Mouse (Mus musculus): ENCODE data around the gene Ceacam18. TPM values are rescaled to one million over a fixed set of nuclear protein-coding genes. Genes with fewer than 3 reads are reported as not detected.

Gene Ceacam18
- polyA plus RNA-seq, 1 experiment = not detected

DNA sequence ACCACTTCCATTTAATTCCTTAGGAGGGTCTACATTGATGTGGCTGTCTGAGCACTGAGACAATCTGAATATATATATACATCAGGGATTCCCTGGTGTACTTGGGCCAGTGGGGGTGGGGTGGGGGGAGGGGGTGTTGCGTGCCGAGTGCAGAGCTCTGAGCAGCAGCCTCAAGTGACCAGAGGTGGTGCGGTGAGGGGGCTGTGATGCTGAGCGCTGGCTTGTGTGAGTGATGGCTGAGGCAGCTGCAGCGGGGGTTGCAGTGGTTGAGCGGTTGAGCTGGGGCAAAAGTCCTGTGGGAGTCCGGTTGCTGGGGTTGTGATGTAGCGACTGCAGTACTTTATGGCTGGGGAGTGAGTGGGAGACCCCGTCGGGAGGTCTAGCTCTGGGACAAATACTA is 10.7 kb upstream of the Ceacam18 start:
- TF ChIP-seq POLR2A (IDR thresholded peaks at IDR 0.05; ENCODE audit: insufficient read depth, low read depth, low read length) (no peak), CTCF (IDR thresholded peaks at IDR 0.05; ENCODE audit: insufficient read depth, low read depth, low read length) (no peak)
- WGBS = 18% methylated on average over 10 of the region's 10 CpGs
- Histone ChIP-seq H3K27ac (ENCODE audit: insufficient read depth, low read depth, low read length) (no peak overlapping the region), H3K4me1 (ENCODE audit: control insufficient read depth, insufficient read depth, low read length) (no peaks in the 10 kb centered on the region), H3K4me3 (ENCODE audit: insufficient read depth, low read depth, low read length) (no peak overlapping the region)

DNA sequence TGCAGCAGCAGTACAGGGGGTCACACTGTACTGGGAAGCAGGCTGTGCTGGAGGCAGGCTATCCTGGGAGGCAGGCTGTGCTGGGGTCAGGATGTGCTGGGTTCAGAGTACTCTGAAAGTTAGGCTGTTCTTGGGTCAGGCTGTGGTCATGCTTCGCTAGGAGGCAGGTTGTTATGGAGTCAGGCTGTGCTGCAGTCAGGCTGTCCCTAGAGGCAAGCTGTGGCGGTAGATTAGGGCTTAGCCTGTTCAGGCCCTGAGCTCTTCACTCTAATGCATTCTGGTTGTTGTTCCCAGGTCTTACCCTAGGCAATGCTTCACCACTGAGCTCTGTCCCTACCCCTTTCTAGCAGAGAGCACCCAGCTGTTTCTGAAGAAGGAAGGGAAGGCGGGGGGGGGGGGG is 9.4 kb upstream of the Ceacam18 start:
- no peaks in the 10 kb centered on the region for H3K4me1 ChIP-seq (ENCODE audit: control insufficient read depth, insufficient read depth, low read length)
- H3K4me3 ChIP-seq (ENCODE audit: insufficient read depth, low read depth, low read length) = no peak overlapping the region
- TF ChIP-seq POLR2A (IDR thresholded peaks at IDR 0.05; ENCODE audit: insufficient read depth, low read depth, low read length) (no peak), CTCF (IDR thresholded peaks at IDR 0.05; ENCODE audit: insufficient read depth, low read depth, low read length) (no peak)
- 58% methylated on average over 3 of the region's 3 CpGs for WGBS
- H3K27ac ChIP-seq (ENCODE audit: insufficient read depth, low read depth, low read length) = no peak overlapping the region

DNA sequence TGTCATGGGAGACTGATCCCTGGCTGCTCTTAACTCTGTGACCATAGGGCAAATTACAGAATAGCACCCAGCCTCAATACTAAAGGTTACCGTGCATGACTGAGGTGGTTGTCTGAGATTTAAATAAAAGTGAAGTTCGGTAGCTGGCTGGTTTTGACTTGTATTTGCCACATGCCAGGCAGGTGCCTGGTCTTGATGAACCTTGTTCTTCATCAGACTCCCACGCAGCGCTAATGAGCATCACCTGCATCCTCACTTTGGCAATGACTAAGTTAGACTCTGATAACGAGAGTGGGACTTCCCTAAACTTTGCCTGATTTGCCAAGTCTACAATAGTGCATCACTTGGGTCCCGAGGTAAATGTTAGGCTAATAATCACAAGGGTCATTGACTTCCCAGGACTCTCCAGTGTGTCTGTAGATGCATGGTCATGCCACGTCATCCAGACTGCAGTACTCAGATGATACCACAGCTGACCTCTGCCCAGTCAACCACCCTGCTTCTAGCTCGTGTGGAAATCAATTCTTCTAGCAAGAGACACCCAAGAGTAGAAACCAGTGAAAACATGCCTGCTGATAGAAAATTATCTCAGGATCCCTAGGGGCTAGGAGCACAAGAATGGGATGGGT is 8.6 kb upstream of the Ceacam18 start:
- Histone ChIP-seq H3K4me1 (ENCODE audit: control insufficient read depth, insufficient read depth, low read length) (no peaks in the 10 kb centered on the region), H3K4me3 (ENCODE audit: insufficient read depth, low read depth, low read length) (no peak overlapping the region), H3K27ac (ENCODE audit: insufficient read depth, low read depth, low read length) (no peak overlapping the region)
- TF ChIP-seq CTCF (IDR thresholded peaks at IDR 0.05; ENCODE audit: insufficient read depth, low read depth, low read length) (no peak), POLR2A (IDR thresholded peaks at IDR 0.05; ENCODE audit: insufficient read depth, low read depth, low read length) (no peak)
- WGBS = 79% methylated on average over 8 of the region's 8 CpGs

DNA sequence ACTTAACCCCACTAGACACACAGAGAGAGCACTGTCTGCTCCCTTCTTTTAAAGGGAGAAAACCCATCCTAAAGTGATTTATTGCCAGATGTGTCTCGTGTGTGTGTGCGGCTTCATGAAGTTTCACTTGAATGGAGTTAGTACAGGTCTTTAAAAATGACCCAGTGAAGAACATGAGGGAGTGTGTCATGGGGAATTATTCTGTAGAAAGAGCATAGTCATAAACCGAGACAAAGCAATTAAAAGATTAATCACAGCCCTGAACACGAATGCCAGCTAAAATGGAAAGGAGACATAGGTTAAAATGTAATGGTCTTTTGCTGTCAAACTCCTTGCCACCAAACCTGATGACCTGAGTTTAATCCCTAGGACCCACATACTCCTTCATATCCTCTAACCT is 567 bp upstream of the Ceacam18 start:
- H3K4me3 ChIP-seq (ENCODE audit: insufficient read depth, low read depth, low read length) = no peak overlapping the region
- WGBS = 72% methylated on average over 4 of the region's 4 CpGs
- TF ChIP-seq CTCF (IDR thresholded peaks at IDR 0.05; ENCODE audit: insufficient read depth, low read depth, low read length) (no peak), POLR2A (IDR thresholded peaks at IDR 0.05; ENCODE audit: insufficient read depth, low read depth, low read length) (no peak)
- H3K27ac ChIP-seq (ENCODE audit: insufficient read depth, low read depth, low read length) = no peak overlapping the region
- H3K4me1 ChIP-seq (ENCODE audit: control insufficient read depth, insufficient read depth, low read length) = no peaks in the 10 kb centered on the region

DNA sequence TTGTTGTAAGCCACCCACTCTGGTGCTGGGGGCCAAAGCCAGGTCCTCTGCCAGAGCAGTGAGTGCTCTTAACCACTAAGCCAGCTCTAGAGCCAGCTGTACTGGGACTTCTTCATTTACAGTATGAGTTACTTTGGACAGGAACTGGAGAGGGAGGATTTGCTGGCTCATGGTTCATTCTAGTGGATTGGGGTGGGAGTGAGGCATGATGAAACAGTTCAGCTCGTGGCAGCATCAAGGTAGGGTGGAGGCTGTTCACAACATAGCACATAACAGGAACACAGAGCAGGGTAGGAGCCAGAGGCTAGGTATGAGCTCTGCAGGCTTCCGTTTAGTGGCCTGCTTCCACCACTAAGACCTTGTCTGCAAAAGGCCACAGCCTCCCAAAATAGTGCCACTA is 1.7 kb downstream of the Ceacam18 start:
- TF ChIP-seq POLR2A (IDR thresholded peaks at IDR 0.05; ENCODE audit: insufficient read depth, low read depth, low read length) (no peak), CTCF (IDR thresholded peaks at IDR 0.05; ENCODE audit: insufficient read depth, low read depth, low read length) (no peak)
- no peak overlapping the region for H3K27ac ChIP-seq (ENCODE audit: insufficient read depth, low read depth, low read length)
- WGBS = 68% methylated on average over 2 of the region's 2 CpGs
- H3K4me3 ChIP-seq (ENCODE audit: insufficient read depth, low read depth, low read length) = no peak overlapping the region
- no peaks in the 10 kb centered on the region for H3K4me1 ChIP-seq (ENCODE audit: control insufficient read depth, insufficient read depth, low read length)

DNA sequence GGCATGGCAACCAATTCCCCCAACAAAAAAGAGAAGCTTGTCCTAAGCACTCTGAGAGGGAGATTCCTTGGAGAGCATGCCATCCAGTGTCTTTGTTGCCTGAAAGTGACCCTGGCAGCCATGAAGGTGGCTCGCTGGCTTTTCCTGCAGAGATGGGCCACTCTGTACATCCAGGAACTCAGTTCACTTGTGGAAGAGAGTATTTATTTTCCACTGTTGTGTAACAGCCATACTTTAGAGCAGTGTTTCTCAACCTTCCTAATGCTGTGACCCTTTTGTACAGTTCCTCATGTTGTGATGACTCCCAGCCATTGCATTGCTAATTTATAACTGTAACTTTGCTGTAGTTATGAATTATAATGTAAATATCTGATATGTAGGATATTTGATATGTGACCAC is 2.6 kb downstream of the Ceacam18 start:
- Histone ChIP-seq H3K4me1 (ENCODE audit: control insufficient read depth, insufficient read depth, low read length) (no peaks in the 10 kb centered on the region), H3K27ac (ENCODE audit: insufficient read depth, low read depth, low read length) (no peak overlapping the region), H3K4me3 (ENCODE audit: insufficient read depth, low read depth, low read length) (no peak overlapping the region)
- 59% methylated on average over 1 of the region's 1 CpGs for WGBS
- TF ChIP-seq CTCF (IDR thresholded peaks at IDR 0.05; ENCODE audit: insufficient read depth, low read depth, low read length) (no peak), POLR2A (IDR thresholded peaks at IDR 0.05; ENCODE audit: insufficient read depth, low read depth, low read length) (no peak)

DNA sequence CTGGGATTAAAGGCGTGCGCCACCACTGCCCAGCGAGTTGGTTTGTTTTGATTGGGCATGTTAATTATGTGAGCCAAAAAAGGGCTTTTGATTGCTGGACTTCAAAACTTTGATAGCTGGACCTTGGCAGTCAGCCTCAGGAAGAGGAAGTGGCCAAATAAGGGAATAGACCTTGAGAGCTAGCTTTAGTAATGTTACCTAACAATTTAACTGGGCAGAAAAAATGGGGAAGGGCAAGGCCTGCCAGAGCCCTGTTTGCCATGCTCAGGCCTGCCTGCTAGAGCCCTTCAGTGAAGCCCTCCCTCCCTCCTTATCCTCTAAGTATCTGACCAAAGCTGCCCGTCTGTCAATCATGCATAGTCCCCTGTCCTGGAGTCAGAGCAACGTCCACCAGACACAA is 8.1 kb downstream of the Ceacam18 start:
- 80% methylated on average over 5 of the region's 5 CpGs for WGBS
- no peak for TF ChIP-seq POLR2A (IDR thresholded peaks at IDR 0.05; ENCODE audit: insufficient read depth, low read depth, low read length)
- no peak for TF ChIP-seq CTCF (IDR thresholded peaks at IDR 0.05; ENCODE audit: insufficient read depth, low read depth, low read length)
- no peak overlapping the region for H3K27ac ChIP-seq (ENCODE audit: insufficient read depth, low read depth, low read length)

DNA sequence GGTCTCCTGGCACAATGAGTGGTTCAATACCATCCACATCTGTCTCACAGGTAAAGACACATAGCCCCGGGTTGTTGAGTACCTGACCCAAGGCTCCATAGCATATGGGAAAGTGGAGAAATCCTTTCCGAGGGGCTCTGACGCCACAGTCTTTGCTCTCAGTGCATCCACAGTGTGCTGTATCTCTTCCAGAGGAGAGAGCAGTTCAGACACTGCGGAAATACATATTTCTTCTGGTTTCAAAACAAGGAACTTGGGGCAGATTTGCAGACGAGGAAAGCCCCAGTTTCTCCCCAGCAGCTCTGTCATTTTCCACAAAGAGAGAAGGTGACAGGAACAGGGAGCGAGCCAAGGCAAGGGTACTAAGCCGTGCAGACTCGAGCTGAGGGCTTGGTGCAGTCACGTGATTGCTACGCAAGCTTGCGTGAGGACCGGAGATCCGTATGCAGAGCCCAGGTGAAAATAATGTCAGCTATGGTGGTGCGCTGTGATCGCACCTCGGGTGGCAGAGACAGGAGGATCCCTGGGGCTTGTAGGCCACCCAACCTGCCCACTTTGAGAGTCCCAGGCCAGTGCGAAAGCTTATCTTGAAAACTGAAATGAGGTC is 8.6 kb downstream of the Ceacam18 start:
- Histone ChIP-seq H3K4me1 (ENCODE audit: control insufficient read depth, insufficient read depth, low read length) (no peaks in the 10 kb centered on the region), H3K27ac (ENCODE audit: insufficient read depth, low read depth, low read length) (no peak overlapping the region), H3K4me3 (ENCODE audit: insufficient read depth, low read depth, low read length) (no peak overlapping the region)
- TF ChIP-seq CTCF (IDR thresholded peaks at IDR 0.05; ENCODE audit: insufficient read depth, low read depth, low read length) = no peak
- no peak for TF ChIP-seq POLR2A (IDR thresholded peaks at IDR 0.05; ENCODE audit: insufficient read depth, low read depth, low read length)
- 83% methylated on average over 17 of the region's 17 CpGs for WGBS

More for the DNA sequence above, 8.1 kb downstream of the Ceacam18 start:
- Histone ChIP-seq H3K4me3 (ENCODE audit: insufficient read depth, low read depth, low read length) (no peak overlapping the region), H3K4me1 (ENCODE audit: control insufficient read depth, insufficient read depth, low read length) (no peaks in the 10 kb centered on the region)

DNA sequence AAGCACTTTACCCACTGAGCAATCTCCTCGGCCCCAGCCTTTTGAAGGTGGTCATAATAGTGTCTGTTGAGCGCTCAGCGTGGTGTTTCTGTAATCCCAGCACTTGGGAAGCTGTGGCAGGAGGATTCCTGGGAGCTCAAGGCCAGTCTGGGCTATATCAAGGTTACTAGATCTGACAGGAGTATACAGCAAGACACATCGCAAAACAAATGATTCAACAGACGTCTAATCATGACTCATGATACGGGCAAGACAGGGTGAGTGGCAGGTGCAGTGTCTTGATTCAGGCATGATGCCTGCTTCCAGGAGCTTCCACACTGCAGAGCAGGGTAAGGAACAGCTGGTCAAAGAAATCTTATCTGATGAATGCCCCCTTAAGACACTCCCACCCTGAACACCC is 18.2 kb downstream of the Ceacam18 start:
- no peak overlapping the region for H3K27ac ChIP-seq (ENCODE audit: insufficient read depth, low read depth, low read length)
- no peak overlapping the region for H3K4me3 ChIP-seq (ENCODE audit: insufficient read depth, low read depth, low read length)
- 88% methylated on average over 6 of the region's 6 CpGs for WGBS
- TF ChIP-seq CTCF (IDR thresholded peaks at IDR 0.05; ENCODE audit: insufficient read depth, low read depth, low read length) (no peak), POLR2A (IDR thresholded peaks at IDR 0.05; ENCODE audit: insufficient read depth, low read depth, low read length) (no peak)
- H3K4me1 ChIP-seq (ENCODE audit: control insufficient read depth, insufficient read depth, low read length) = no peaks in the 10 kb centered on the region
